Mouse (Mus musculus): Measurements from ENCODE around the gene Rab4a.

The Rab4a gene

GRCm38 (mm10) chr8:123812227-123812626, 6.4 kb downstream of the Rab4a start:
- DNase-seq (ENCODE audit: extremely low read depth, low read depth, low spot score) = no peak

- no peak for DNase-seq (ENCODE audit: extremely low read depth, low read depth, low spot score)
Observed at GRCm38 (mm10) chr8:123813173-123813891, 7.5 kb downstream of the Rab4a start.

- DNase-seq (ENCODE audit: extremely low read depth, low read depth, low spot score) = no peak
Observed at GRCm38 (mm10) chr8:123813892-123814266, 8.1 kb downstream of the Rab4a start.

GRCm38 (mm10) chr8:123815325-123815724, 9.5 kb downstream of the Rab4a start:
- no peak for DNase-seq (ENCODE audit: extremely low read depth, low read depth, low spot score)

GRCm38 (mm10) chr8:123816939-123817338, 11.2 kb downstream of the Rab4a start:
- no peak for DNase-seq (ENCODE audit: extremely low read depth, low read depth, low spot score)

- no peak for DNase-seq (ENCODE audit: extremely low read depth, low read depth, low spot score)
Observed at GRCm38 (mm10) chr8:123817747-123818146, 12.0 kb downstream of the Rab4a start.

- DNase-seq (ENCODE audit: extremely low read depth, low read depth, low spot score) = no peak
Observed at GRCm38 (mm10) chr8:123819683-123820610, 14.2 kb downstream of the Rab4a start.

GRCm38 (mm10) chr8:123820780-123821179, 15.0 kb downstream of the Rab4a start:
- DNase-seq (ENCODE audit: extremely low read depth, low read depth, low spot score) = no peak

- no peak for DNase-seq (ENCODE audit: extremely low read depth, low read depth, low spot score)
Observed at GRCm38 (mm10) chr8:123823111-123823510, 17.3 kb downstream of the Rab4a start.

- DNase-seq (ENCODE audit: extremely low read depth, low read depth, low spot score) = no peak
Observed at GRCm38 (mm10) chr8:123823532-123824123, 17.8 kb downstream of the Rab4a start.

GRCm38 (mm10) chr8:123826001-123826400, 20.2 kb downstream of the Rab4a start:
- no peak for DNase-seq (ENCODE audit: extremely low read depth, low read depth, low spot score)

GRCm38 (mm10) chr8:123826758-123827157, 21.0 kb downstream of the Rab4a start:
- no peak for DNase-seq (ENCODE audit: extremely low read depth, low read depth, low spot score)

- no peak for DNase-seq (ENCODE audit: extremely low read depth, low read depth, low spot score)
Observed at GRCm38 (mm10) chr8:123827523-123827922, 21.7 kb downstream of the Rab4a start.

- DNase-seq (ENCODE audit: extremely low read depth, low read depth, low spot score) = no peak
Observed at GRCm38 (mm10) chr8:123832757-123833156, 27.0 kb downstream of the Rab4a start.

GRCm38 (mm10) chr8:123835451-123835850, 29.7 kb downstream of the Rab4a start:
- no peak for DNase-seq (ENCODE audit: extremely low read depth, low read depth, low spot score)

GRCm38 (mm10) chr8:123836354-123836753, 30.6 kb downstream of the Rab4a start:
- DNase-seq (ENCODE audit: extremely low read depth, low read depth, low spot score) = no peak

GRCm38 (mm10) chr8:123838496-123838895, 32.7 kb downstream of the Rab4a start:
- no peak for DNase-seq (ENCODE audit: extremely low read depth, low read depth, low spot score)

- DNase-seq (ENCODE audit: extremely low read depth, low read depth, low spot score) = no peak
Observed at GRCm38 (mm10) chr8:123840578-123841345, 35.0 kb downstream of the Rab4a start.

GRCm38 (mm10) chr8:123842086-123842485, 36.3 kb downstream of the Rab4a start:
- DNase-seq (ENCODE audit: extremely low read depth, low read depth, low spot score) = no peak

- DNase-seq (ENCODE audit: extremely low read depth, low read depth, low spot score) = no peak
Observed at GRCm38 (mm10) chr8:123844341-123844740, 38.6 kb downstream of the Rab4a start.

GRCm38 (mm10) chr8:123845114-123845513, 39.3 kb downstream of the Rab4a start:
- no peak for DNase-seq (ENCODE audit: extremely low read depth, low read depth, low spot score)
